Comparison of ENCODE assay signal across 24 mouse cellular contexts in genomic region chr13:100834777-100835176, GRCm38 (mm10).
"Had no signal": no experiment of that assay in that cellular context is flagged by ENCODE, and none has a peak within 500 bp of the region (broad histone marks: within the 10 kb centered on the region; RNA-seq: fewer than 3 reads in every experiment).

No protein-coding gene starts in this region.

- H3K27me3 ChIP-seq: heart, embryonic 13.5 days; heart, embryonic 15.5 days; hindbrain, embryonic 13.5 days; hindbrain, embryonic 15.5 days; kidney, embryonic 15.5 days; liver, embryonic 13.5 days had no signal

- ATAC-seq: hindbrain, postnatal 0 days; intestine, embryonic 16.5 days had no signal

- H3K4me3 ChIP-seq: heart, adult 2 months; heart, embryonic 13.5 days; heart, embryonic 15.5 days; hindbrain, embryonic 13.5 days; hindbrain, embryonic 15.5 days; kidney, embryonic 15.5 days; layer of hippocampus, adult 2 months; left cerebral cortex, adult 2 months; limb, embryonic 10.5 days; limb, embryonic 12.5 days; liver, embryonic 13.5 days had no signal

- H3K4me2 ChIP-seq: heart, embryonic 11.5 days; heart, embryonic 13.5 days; heart, embryonic 15.5 days; hindbrain, embryonic 13.5 days; hindbrain, embryonic 15.5 days; kidney, embryonic 15.5 days; limb, embryonic 12.5 days; liver, embryonic 13.5 days had no signal

- H3K9me3 ChIP-seq: heart, embryonic 13.5 days; heart, embryonic 15.5 days; hindbrain, embryonic 13.5 days; hindbrain, embryonic 15.5 days; kidney, embryonic 15.5 days; limb, embryonic 10.5 days; limb, embryonic 12.5 days; liver, embryonic 13.5 days had no signal

- H3K27ac ChIP-seq: heart, adult 2 months; heart, embryonic 13.5 days; heart, embryonic 15.5 days; hindbrain, embryonic 13.5 days; hindbrain, embryonic 15.5 days; hindbrain, postnatal 0 days; kidney, embryonic 15.5 days; kidney, postnatal 0 days; layer of hippocampus, adult 2 months; left cerebral cortex, adult 2 months; limb, embryonic 10.5 days; limb, embryonic 12.5 days; liver, embryonic 13.5 days had no signal

- H3K36me3 ChIP-seq: heart, embryonic 13.5 days; heart, embryonic 15.5 days; hindbrain, embryonic 13.5 days; hindbrain, embryonic 15.5 days; kidney, embryonic 15.5 days; limb, embryonic 12.5 days; liver, embryonic 13.5 days had no signal

- DNase-seq: gastrocnemius, postnatal 14 days; gastrocnemius, postnatal 36 days; heart, adult 2 months; heart, postnatal 14 days; heart, postnatal 36 days; kidney, adult 11 months; kidney, adult 2 months; kidney, adult 9 months; kidney, postnatal 25 days; kidney, postnatal 4 days; liver, embryonic 13.5 days had no signal

- H3K9ac ChIP-seq: heart, embryonic 13.5 days; heart, embryonic 15.5 days; hindbrain, embryonic 13.5 days; hindbrain, embryonic 15.5 days; kidney, embryonic 15.5 days; limb, embryonic 12.5 days; liver, embryonic 13.5 days had no signal
